Mouse (Mus musculus) CH12.LX (cell line): ENCODE measurements around the gene Hk2. TPM values are rescaled to one million over a fixed set of nuclear protein-coding genes. Genes with fewer than 3 reads are reported as not detected.
A peak's percentile ranks its signal among the peaks of the same experiment; 100 is the strongest.

Source experiments
- DNase-seq: peaks from one replicate; pipeline ENCODE4 v3.0.0-alpha.2; 2013; ENCODE audit errors: extremely low read depth
- H3K27ac ChIP-seq: 2 replicates; pipeline ENCODE4 v1.5.1; 2012; ENCODE audit warnings: low read depth, mild to moderate bottlenecking, control low read depth, moderate library complexity; ENCODE audit not compliant: insufficient read depth
- H3K27me3 ChIP-seq: replicated peaks from 2 replicates; pipeline ENCODE3; 2012; ENCODE audit warnings: inconsistent platforms
- H3K36me3 ChIP-seq, 2 experiments: replicated peaks in 1 of 2; 2 replicates each; pipeline versions ENCODE3 to v1.6.1; 2012; ENCODE audit warnings: inconsistent platforms in 1 of 2, low read length in 1 of 2, mild to moderate bottlenecking in 1 of 2, mixed read lengths in 1 of 2, moderate library complexity in 1 of 2; ENCODE audit not compliant: control insufficient read depth in 1 of 2, insufficient read depth in 1 of 2
- H3K4me1 ChIP-seq, 2 experiments: 2 replicates each; pipeline ENCODE4 v1.6.1; 2012; ENCODE audit warnings: inconsistent platforms in 1 of 2, moderate library complexity in 1 of 2; ENCODE audit not compliant: insufficient read depth in 2 of 2, control insufficient read depth in 1 of 2
- H3K4me2 ChIP-seq: 2 replicates; pipeline ENCODE4 v1.6.1; 2012; ENCODE audit warnings: low read depth, mild to moderate bottlenecking, control low read depth; ENCODE audit not compliant: poor library complexity, insufficient read depth, severe bottlenecking
- H3K4me3 ChIP-seq, 3 experiments: fragments of 150-350 bp in 1 of 3; sonication (generic) in 1 of 3; replicated peaks in 1 of 3; 2 replicates each; pipeline versions ENCODE3 to v1.5.1; 2011 to 2012; ENCODE audit warnings: low read depth in 2 of 3, low read length in 2 of 3, mild to moderate bottlenecking in 2 of 3, moderate library complexity in 2 of 3, control low read depth in 1 of 3, improper control_type of control experiment in 1 of 3, inconsistent platforms in 1 of 3, mixed read lengths in 1 of 3; ENCODE audit not compliant: poor library complexity in 1 of 3
- H3K79me2 ChIP-seq: replicated peaks from 2 replicates; pipeline ENCODE4 v1.6.1; 2012; ENCODE audit warnings: mild to moderate bottlenecking, moderate library complexity; ENCODE audit not compliant: control insufficient read depth, poor library complexity, insufficient read depth, severe bottlenecking; ENCODE audit errors: extremely low read depth
- H3K9ac ChIP-seq: 2 replicates; pipeline ENCODE4 v1.6.1; 2012; ENCODE audit warnings: low read depth, mild to moderate bottlenecking, control low read depth, moderate library complexity; ENCODE audit not compliant: insufficient read depth
- H3K9me3 ChIP-seq: replicated peaks from 2 replicates; pipeline ENCODE3; 2012; ENCODE audit warnings: low read length, inconsistent platforms, mixed read lengths
- CHD2 ChIP-seq: IDR thresholded peaks from 2 replicates; pipeline ENCODE4 v1.6.1; 2011; ENCODE audit warnings: low read length, improper control_type of control experiment
- CTCF ChIP-seq, 2 experiments: IDR thresholded peaks in 1 of 2; conservative IDR thresholded peaks in 1 of 2; 2 replicates each; pipeline ENCODE4 v1.5.1; 2011 to 2012; ENCODE audit warnings: low read depth in 2 of 2, low read length in 2 of 2, improper control_type of control experiment in 1 of 2, inconsistent platforms in 1 of 2, mild to moderate bottlenecking in 1 of 2, moderate library complexity in 1 of 2
- E2F4 ChIP-seq: IDR thresholded peaks from 2 replicates; pipeline ENCODE4 v1.6.1; 2011; ENCODE audit warnings: low read depth, low read length, improper control_type of control experiment; ENCODE audit not compliant: insufficient replicate concordance
- ELF1 ChIP-seq: IDR thresholded peaks from 2 replicates; pipeline ENCODE4 v1.6.1; 2014; ENCODE audit warnings: low read depth, mild to moderate bottlenecking, inconsistent platforms, low read length, improper control_type of control experiment
- ETS1 ChIP-seq: conservative IDR thresholded peaks from 2 replicates; pipeline ENCODE4 v1.6.1; 2012; ENCODE audit warnings: low read depth, mild to moderate bottlenecking, inconsistent platforms, low read length, improper control_type of control experiment, moderate library complexity
- GABPA ChIP-seq: IDR thresholded peaks from 2 replicates; pipeline ENCODE4 v1.6.1; 2012; ENCODE audit warnings: low read depth, low read length, improper control_type of control experiment, inconsistent platforms; ENCODE audit not compliant: insufficient replicate concordance
- HCFC1 ChIP-seq: IDR thresholded peaks from 2 replicates; pipeline ENCODE4 v1.6.1; 2012; ENCODE audit warnings: low read depth, mild to moderate bottlenecking, inconsistent platforms, low read length, improper control_type of control experiment
- IRF4 ChIP-seq: IDR thresholded peaks from 2 replicates; pipeline ENCODE4 v1.6.1; 2014; ENCODE audit warnings: low read depth, mild to moderate bottlenecking, inconsistent platforms, low read length, improper control_type of control experiment
- JUN ChIP-seq: IDR thresholded peaks from 2 replicates; pipeline ENCODE4 v1.6.1; 2011; ENCODE audit warnings: low read depth, mild to moderate bottlenecking, low read length, improper control_type of control experiment, moderate library complexity; ENCODE audit not compliant: insufficient read depth
- JUND ChIP-seq: conservative IDR thresholded peaks from 2 replicates; pipeline ENCODE4 v1.6.1; 2011; ENCODE audit warnings: low read depth, low read length, improper control_type of control experiment
- KAT2A ChIP-seq: IDR thresholded peaks from 2 replicates; pipeline ENCODE4 v1.6.1; 2012; ENCODE audit warnings: low read length, improper control_type of control experiment, inconsistent platforms; ENCODE audit not compliant: insufficient replicate concordance
- MAFK ChIP-seq: IDR thresholded peaks from 2 replicates; pipeline ENCODE4 v1.6.1; 2011; ENCODE audit warnings: low read length, improper control_type of control experiment; ENCODE audit not compliant: insufficient replicate concordance
- MAX ChIP-seq: IDR thresholded peaks from 2 replicates; pipeline ENCODE4 v1.6.1; 2011; ENCODE audit warnings: low read length, improper control_type of control experiment
- MEF2A ChIP-seq: IDR thresholded peaks from 2 replicates; pipeline ENCODE4 v1.6.1; 2014; ENCODE audit warnings: low read depth, mild to moderate bottlenecking, inconsistent platforms, low read length, improper control_type of control experiment, borderline replicate concordance
- MYC ChIP-seq: IDR thresholded peaks from 2 replicates; pipeline ENCODE4 v1.6.1; 2011; ENCODE audit warnings: low read depth, mild to moderate bottlenecking, improper control_type of control experiment, low read length
- NELFE ChIP-seq: IDR thresholded peaks from 2 replicates; pipeline ENCODE4 v1.6.1; 2011; ENCODE audit warnings: low read depth, low read length, improper control_type of control experiment
- NRF1 ChIP-seq: IDR thresholded peaks from 2 replicates; pipeline ENCODE4 v1.6.1; 2014; ENCODE audit warnings: low read depth, mild to moderate bottlenecking, inconsistent platforms, low read length, improper control_type of control experiment, moderate library complexity
- POLR2A ChIP-seq: IDR thresholded peaks from 2 replicates; pipeline ENCODE4 v1.6.1; 2011; ENCODE audit warnings: low read depth, mild to moderate bottlenecking, improper control_type of control experiment, low read length
- POLR2AphosphoS2 ChIP-seq: IDR thresholded peaks from 2 replicates; pipeline ENCODE4 v1.6.1; 2011; ENCODE audit warnings: low read depth, low read length, improper control_type of control experiment
- RAD21 ChIP-seq: IDR thresholded peaks from 2 replicates; pipeline ENCODE4 v1.6.1; 2011; ENCODE audit warnings: low read depth, mild to moderate bottlenecking, low read length, improper control_type of control experiment, moderate library complexity
- RCOR1 ChIP-seq: conservative IDR thresholded peaks from 2 replicates; pipeline ENCODE4 v1.6.1; 2012; ENCODE audit warnings: low read depth, mild to moderate bottlenecking, inconsistent platforms, low read length, improper control_type of control experiment
- SMC3 ChIP-seq: IDR thresholded peaks from 2 replicates; pipeline ENCODE4 v1.6.1; 2011; ENCODE audit warnings: low read depth, low read length, improper control_type of control experiment
- TBP ChIP-seq: conservative IDR thresholded peaks from 2 replicates; pipeline ENCODE4 v1.6.1; 2011; ENCODE audit warnings: low read depth, low read length, improper control_type of control experiment
- UBTF ChIP-seq: IDR thresholded peaks from 2 replicates; pipeline ENCODE4 v1.6.1; 2012; ENCODE audit warnings: low read depth, mild to moderate bottlenecking, inconsistent platforms, low read length, improper control_type of control experiment, moderate library complexity
- USF2 ChIP-seq: conservative IDR thresholded peaks from 2 replicates; pipeline ENCODE4 v1.6.1; 2011; ENCODE audit warnings: low read depth, low read length, improper control_type of control experiment
- ZC3H11A ChIP-seq: IDR thresholded peaks from 2 replicates; pipeline ENCODE4 v1.6.1; 2012; ENCODE audit warnings: low read depth, mild to moderate bottlenecking, inconsistent platforms, low read length, improper control_type of control experiment
- ZKSCAN1 ChIP-seq: IDR thresholded peaks from 2 replicates; pipeline ENCODE4 v1.6.1; 2012; ENCODE audit warnings: low read depth, inconsistent platforms, low read length, improper control_type of control experiment, borderline replicate concordance
- ZMIZ1 ChIP-seq: IDR thresholded peaks from 2 replicates; pipeline ENCODE4 v1.6.1; 2012; ENCODE audit warnings: low read depth, mild to moderate bottlenecking, inconsistent platforms, low read length, improper control_type of control experiment
- ZNF384 ChIP-seq: IDR thresholded peaks from 2 replicates; pipeline ENCODE4 v1.6.1; 2012; ENCODE audit warnings: low read depth, low read length, improper control_type of control experiment, inconsistent platforms
- dilution Hi-C: fragments of 300-500 bp; cut with MboI; formaldehyde crosslinking; loops from 2 replicates; pipeline ENCODE4 v1.14.3; 2020; ENCODE audit warnings: low sequenced_read_pairs; ENCODE audit not compliant: extremely low pct_unique_long_range_greater_than_20kb, extremely low pct_ligation_motif_present
- in situ Hi-C: fragments of 300-500 bp; cut with MboI; formaldehyde crosslinking; loops from 3 replicates; pipeline ENCODE4 v1.14.3; 2019; ENCODE audit warnings: low sequenced_read_pairs, low pct_ligation_motif_present, low pct_unique_long_range_greater_than_20kb, mixed read lengths
- polyA plus RNA-seq: library from polyadenylated mRNA; unstranded; fragments of >175 nt; gene quantifications from 2 replicates; pipeline ENCODE4 v1.2.1, GENCODE M21; 2012; ENCODE audit warnings: low read depth; ENCODE audit not compliant: insufficient read length
- total RNA-seq, 2 experiments: library from RNA; depleted of rRNA; stranded (reverse); fragments of 300-350 nt in 1 of 2; fragments of >200 nt in 1 of 2; gene quantifications; 2 replicates each; pipeline ENCODE4 v1.2.3; 2012 to 2014

Gene Hk2
- total and polyA plus RNA-seq, 3 experiments, result 64.2 to 149 (median 75.3) TPM

- Histone ChIP-seq H3K36me3 (no peaks in the 10 kb centered on the region), H3K9ac (no peak overlapping the region; the same call in 1 of the 2 replicates), H3K4me2 (no peak overlapping the region; the same call in 1 of the 2 replicates), H3K27me3 (peaks cover 5% of the 10 kb centered on the region), H3K9me3 (peaks cover 2% of the 10 kb centered on the region), H3K79me2 (peaks cover 27% of the 10 kb centered on the region), H3K4me3 (no peak overlapping the region), H3K27ac (no peak overlapping the region), H3K4me1 (peaks cover 0 to 19% of the 10 kb centered on the region in 2 experiments; a peak in 3 of 4 replicates)
- DNase-seq, result no peak
- in situ Hi-C loops, result loop anchor here (10.0 kb wide), 1 partner anchor 69 kb away; no protein-coding TSS in a partner anchor
- dilution Hi-C loops, result no loop called here
- TF ChIP-seq CTCF (conservative IDR thresholded peaks at IDR 0.05 in 1 of 2, IDR thresholded peaks at IDR 0.05 in 1 of 2; ENCODE audit: low read depth in 2 of 2, low read length in 2 of 2) (no peak), ETS1 (no peak), IRF4 (no peak), ELF1 (no peak), HCFC1 (no peak), CHD2 (no peak), POLR2AphosphoS2 (no peak), JUN (no peak), SMC3 (no peak), RCOR1 (no peak), TBP (no peak), NRF1 (no peak)
Measured at GRCm38 (mm10) chr6:82775386-82775785, 1.1 kb upstream of the Hk2 start.

- H3K79me2 ChIP-seq, result peaks cover 46% of the 10 kb centered on the region
- H3K27ac ChIP-seq, result peak overlapping the region; percentile 88
- H3K27me3 ChIP-seq, result peaks cover 4% of the 10 kb centered on the region
- dilution Hi-C loops, result no loop called here
- peak overlapping the region; percentile 88 for H3K9ac ChIP-seq
- peaks cover 5 to 33% of the 10 kb centered on the region in 2 experiments; a peak in 3 of 4 replicates for H3K4me1 ChIP-seq
- H3K36me3 ChIP-seq, result peaks cover 0 to 11% of the 10 kb centered on the region in 2 experiments
- peak; percentile 77 for DNase-seq
- no peaks in the 10 kb centered on the region for H3K9me3 ChIP-seq
- in situ Hi-C loops, result loop anchor here (10.0 kb wide), 1 partner anchor 71 kb away; no protein-coding TSS in a partner anchor
- peak overlapping the region; percentile 18; the same call in 1 of the 2 replicates for H3K4me2 ChIP-seq
- H3K4me3 ChIP-seq, result peak overlapping the region; percentile 67 to 97 (median 75)
- no peak for TF ChIP-seq ZMIZ1
- TF ChIP-seq KAT2A, result no peak
- no peak for TF ChIP-seq IRF4
- TF ChIP-seq NRF1, result no peak
- TF ChIP-seq GABPA, result no peak
- TF ChIP-seq UBTF, result no peak
- TF ChIP-seq E2F4, result no peak
- TF ChIP-seq HCFC1, result no peak
- TF ChIP-seq ZC3H11A, result no peak
- peak; percentile 93 for TF ChIP-seq MYC
- TF ChIP-seq POLR2AphosphoS2, result no peak
- TF ChIP-seq ZKSCAN1, result no peak
- no peak for TF ChIP-seq JUN
- TF ChIP-seq CHD2, result 0 out of 2 replicates have a peak, but pooled peaks have one; percentile 23
- TF ChIP-seq ELF1, result peak; percentile 73
- no peak for TF ChIP-seq NELFE
- TF ChIP-seq MAFK, result no peak
- no peak for TF ChIP-seq USF2
- TF ChIP-seq JUND, result no peak
- no peak for TF ChIP-seq ZNF384
- TF ChIP-seq MAX, result peak; percentile 95
- no peak for TF ChIP-seq ETS1
- peak; percentile 54 for TF ChIP-seq POLR2A
- TF ChIP-seq RAD21, result no peak
- TF ChIP-seq MEF2A, result no peak
- no peak for TF ChIP-seq SMC3
Measured at GRCm38 (mm10) chr6:82773261-82774131, 758 bp downstream of the Hk2 start.
